Mouse (Mus musculus): ENCODE data around the gene Rabl2.

GRCm38 (mm10) chr15:89623626-89623959, 31.9 kb upstream of the Rabl2 start:
- TF ChIP-seq GATA1 (IDR thresholded peaks at IDR 0.05; ENCODE audit: borderline replicate concordance, low read length) (no peak), FLI1 (IDR thresholded peaks at IDR 0.05; ENCODE audit: low read length) (no peak)

Measured in megakaryocyte, embryonic 14.5 days (primary cell).